Comparison of ENCODE assay signal across 9 mouse cellular contexts in the genomic region with DNA sequence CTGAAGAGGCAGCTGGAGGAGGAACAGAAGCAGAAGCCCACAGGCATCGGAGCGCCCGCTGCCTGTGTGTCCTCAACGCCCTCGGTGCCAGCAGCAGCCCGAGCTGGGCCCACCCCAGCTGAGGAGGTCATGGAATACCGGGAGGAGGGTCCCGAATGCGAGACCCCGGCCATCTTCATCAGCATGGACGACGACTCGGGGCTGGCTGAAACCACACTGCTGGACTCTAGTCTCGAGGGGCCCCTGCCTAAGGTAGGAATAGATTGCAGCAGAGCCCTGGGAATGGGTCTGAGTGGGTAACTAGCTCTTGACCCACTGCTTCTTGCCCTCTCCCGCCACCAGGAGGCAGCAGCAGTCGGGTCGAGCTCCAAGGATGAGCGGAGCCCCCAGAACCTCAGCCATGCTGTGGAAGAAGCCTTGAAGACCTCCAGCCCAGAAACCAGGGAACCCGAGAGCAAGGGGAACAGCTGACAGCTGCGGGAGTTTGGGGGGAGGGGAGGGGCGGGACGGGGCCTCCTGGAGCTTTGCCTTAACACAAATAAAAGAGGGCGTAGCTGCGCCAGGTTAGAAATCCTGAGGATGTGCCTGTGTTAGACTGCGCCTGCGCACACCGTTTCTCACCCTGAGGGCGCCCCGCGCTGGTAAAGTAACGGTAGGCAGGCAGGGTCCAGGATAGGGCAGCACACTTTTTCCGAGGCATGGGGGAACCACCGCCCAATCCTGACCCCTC. TPM values are rescaled to one million over a fixed set of nuclear protein-coding genes. Genes with fewer than 3 reads are reported as not detected.
DNase-seq lines count a peak whose midpoint lies in the region; ATAC-seq lines count a peak whose summit lies in the region.
"Had no signal": no experiment of that assay in that cellular context is flagged by ENCODE, and none has a peak within 500 bp of the region (broad histone marks: within the 10 kb centered on the region; RNA-seq: fewer than 3 reads in every experiment).

A gene (plus strand): TSS at position 644 of the 730 bp plus-strand sequence.

- ATAC-seq in heart, embryonic 13.5 days (ENCODE audit: extremely low read depth, insufficient number of reproducible peaks, low FRiP score, low TSS enrichment), result no peak
- peak; percentile 49; the same call in 1 of the 2 replicates for ATAC-seq in limb, embryonic 11.5 days (ENCODE audit: insufficient number of reproducible peaks, low FRiP score, low TSS enrichment, low read depth)
- peak; percentile 75 for ATAC-seq in neural tube, embryonic 13.5 days (ENCODE audit: low read depth)

- DNase-seq in frontal cortex, postnatal 10 days (ENCODE audit: low spot score in 2 of 2), result peak; percentile 58 to 59
- DNase-seq in frontal cortex, postnatal 36 days (ENCODE audit: low spot score in 2 of 2), result no peak
- DNase-seq in B cell, adult 2 months, result peak; percentile 52
- peak; percentile 73 to 87 for DNase-seq in cerebellum, postnatal 14 days
- DNase-seq in limb, embryonic 11.5 days (ENCODE audit: low spot score), result peak; percentile 86
- DNase-seq in spleen, postnatal 4 days (ENCODE audit: low spot score in 2 of 2), result no peak

- H3K9me3 ChIP-seq in heart, embryonic 13.5 days, result no peaks in the 10 kb centered on the region
- H3K9me3 ChIP-seq in limb, embryonic 11.5 days (ENCODE audit: control insufficient read depth, low read length), result no peaks in the 10 kb centered on the region; the same call in 1 of the 2 replicates
- H3K9me3 ChIP-seq in neural tube, embryonic 13.5 days, result no peaks in the 10 kb centered on the region

- peak within 1 kb of the TSS; percentile 50 for H3K4me2 ChIP-seq in heart, embryonic 13.5 days
- peak within 1 kb of the TSS; percentile 12; the same call in 1 of the 2 replicates for H3K4me2 ChIP-seq in limb, embryonic 11.5 days (ENCODE audit: low read depth, severe bottlenecking)
- peak within 1 kb of the TSS; percentile 50 for H3K4me2 ChIP-seq in neural tube, embryonic 13.5 days

- H3K4me3 ChIP-seq in heart, embryonic 13.5 days, result peak within 1 kb of the TSS; percentile 19
- H3K4me3 ChIP-seq in limb, embryonic 11.5 days (ENCODE audit: low read depth, low read length), result no peak within 1 kb of the TSS
- peak within 1 kb of the TSS; percentile 25 for H3K4me3 ChIP-seq in neural tube, embryonic 13.5 days

- 35% methylated on average over 32 of the region's 33 CpGs for WGBS in heart, embryonic 13.5 days
- 26% methylated on average over 33 of the region's 33 CpGs for WGBS in limb, embryonic 11.5 days
- 26% methylated on average over 33 of the region's 33 CpGs for WGBS in neural tube, embryonic 13.5 days

- H3K4me1 ChIP-seq in heart, embryonic 13.5 days, result peaks cover 12% of the 10 kb centered on the region
- no peaks in the 10 kb centered on the region for H3K4me1 ChIP-seq in limb, embryonic 11.5 days (ENCODE audit: control insufficient read depth, insufficient read depth, low read length)
- peaks cover 11% of the 10 kb centered on the region for H3K4me1 ChIP-seq in neural tube, embryonic 13.5 days (replicated peaks)

- peaks cover 48% of the 10 kb centered on the region for H3K36me3 ChIP-seq in heart, embryonic 13.5 days
- peaks cover 15% of the 10 kb centered on the region for H3K36me3 ChIP-seq in limb, embryonic 11.5 days (ENCODE audit: control insufficient read depth, insufficient read depth, low read length)
- peaks cover 34% of the 10 kb centered on the region for H3K36me3 ChIP-seq in neural tube, embryonic 13.5 days

- H3K27ac ChIP-seq in heart, embryonic 13.5 days (replicated peaks), result no peak within 1 kb of the TSS
- H3K27ac ChIP-seq in limb, embryonic 11.5 days (replicated peaks; ENCODE audit: low read depth, low read length), result no peak within 1 kb of the TSS
- no peak within 1 kb of the TSS; the same call in 1 of the 2 replicates for H3K27ac ChIP-seq in neural tube, embryonic 13.5 days (replicated peaks)

- no peaks in the 10 kb centered on the region for H3K27me3 ChIP-seq in heart, embryonic 13.5 days (replicated peaks)
- no peaks in the 10 kb centered on the region for H3K27me3 ChIP-seq in limb, embryonic 11.5 days (ENCODE audit: control insufficient read depth, insufficient read depth, low read length)
- no peaks in the 10 kb centered on the region for H3K27me3 ChIP-seq in neural tube, embryonic 13.5 days

- peak within 1 kb of the TSS; percentile 52; the same call in 1 of the 2 replicates for H3K9ac ChIP-seq in heart, embryonic 13.5 days
- H3K9ac ChIP-seq in limb, embryonic 11.5 days (ENCODE audit: low read length), result no peak within 1 kb of the TSS
- H3K9ac ChIP-seq in neural tube, embryonic 13.5 days, result peak within 1 kb of the TSS; percentile 58

RNA-seq across cellular contexts. Expression of the gene that starts here (rescaled TPM):
- not detected in 2 replicates for polyA plus RNA-seq in heart, embryonic 13.5 days (2015; fragmentation: Nextera tagmentation; extraction: Ambion mirVana)
- not detected in 2 replicates for polyA plus RNA-seq in limb, embryonic 11.5 days (2014; fragmentation: Nextera tagmentation; extraction: Ambion mirVana)
- polyA plus RNA-seq in neural tube, embryonic 13.5 days (2015; fragmentation: Nextera tagmentation; extraction: Ambion mirVana), result not detected in 2 replicates
- polyA plus RNA-seq: liver, embryonic 16.5 days had no signal

Comparison
In these comparisons a context has a peak if more than half of its experiments do, and no peak if none do; other contexts are left out.
1. DNase-seq: peak in frontal cortex, postnatal 10 days (2 of 2), B cell, adult 2 months (2 of 2) and cerebellum, postnatal 14 days (2 of 2); none in frontal cortex, postnatal 36 days (0 of 2) and spleen, postnatal 4 days (0 of 2).
2. Peak in DNase-seq, ATAC-seq and H3K4me2 ChIP-seq in limb, embryonic 11.5 days; RNA of the gene not detected or under 1 TPM.
3. Peak in ATAC-seq, H3K4me3 ChIP-seq, H3K9ac ChIP-seq and H3K4me2 ChIP-seq in neural tube, embryonic 13.5 days; RNA of the gene not detected or under 1 TPM.
4. Peak in every context shown above with its lines, with median percentiles within 50 percentile points of each other: H3K4me2 ChIP-seq.